Mouse (Mus musculus) T-helper 1 cell (primary cell): ENCODE results near the gene Gm428.
"Not testable (repeated sequence)": the region's sequence is repeated elsewhere in the genome, so short reads cannot be mapped to it uniquely, and the experiment has no call there.

Source experiments
- in situ Hi-C: fragments of 300-600 bp; cut with MboI, MseI; formaldehyde crosslinking; loops from one replicate; pipeline ENCODE4 v1.15.1; 2025; ENCODE audit warnings: high pct_unique_total_duplicates

The Gm428 gene

GRCm38 (mm10) chr4:73683216-73683615 lies at the start of gene Gm428:
Gene Gm428, plus strand, starts transcription at chr4:73683516.
- in situ Hi-C loops = not testable (repeated sequence)

- in situ Hi-C loops = not testable (repeated sequence)
Measured at GRCm38 (mm10) chr4:73637821-73638220, 45.5 kb upstream of the Gm428 start, which contains the start of gene Gm11236. Gene Gm11236, plus strand, starts transcription at chr4:73638121.

- in situ Hi-C loops = not testable (repeated sequence)
Measured at GRCm38 (mm10) chr4:73661864-73662263, 21.5 kb upstream of the Gm428 start.

- in situ Hi-C loops = not testable (repeated sequence)
Measured at GRCm38 (mm10) chr4:73668054-73668453, 15.3 kb upstream of the Gm428 start, which contains the start of gene Gm11239. Gene Gm11239, plus strand, starts transcription at chr4:73668354.

GRCm38 (mm10) chr4:73718761-73719160 lies 35.4 kb downstream of the Gm428 start:
- in situ Hi-C loops = no loop called here

- in situ Hi-C loops = no loop called here
Measured at GRCm38 (mm10) chr4:73719819-73720218, 36.5 kb downstream of the Gm428 start.
